ENCODE assay signal across 10 mouse cellular contexts in the genomic region with DNA sequence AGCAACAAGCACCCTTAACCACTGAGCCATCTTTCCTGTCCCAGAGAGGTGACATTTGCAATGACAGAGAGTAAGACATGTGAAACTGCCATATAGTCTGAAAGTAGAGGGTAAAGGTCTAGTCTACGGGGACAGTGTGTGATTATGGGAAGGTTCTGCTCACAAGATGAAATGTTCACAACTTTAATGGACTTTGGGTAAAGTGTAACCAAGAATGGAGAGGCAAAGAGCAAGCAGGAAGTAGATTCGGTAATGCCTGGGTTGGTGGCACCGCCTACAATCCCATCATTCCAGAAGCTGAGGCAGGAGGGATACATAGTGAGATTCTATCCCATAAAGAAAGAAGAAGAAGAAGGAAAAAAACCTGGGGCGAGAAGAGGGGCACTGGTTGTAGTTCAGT. TPM values are rescaled to one million over a fixed set of nuclear protein-coding genes. Genes with fewer than 3 reads are reported as not detected.
DNase-seq lines count a peak whose midpoint lies in the region; ATAC-seq and TF ChIP-seq lines count a peak whose summit lies in the region.
"Had no signal": no experiment of that assay in that cellular context is flagged by ENCODE, and none has a peak within 500 bp of the region (broad histone marks: within the 10 kb centered on the region; RNA-seq: fewer than 3 reads in every experiment).

No protein-coding gene starts in this region.

- peak overlapping the region; percentile 56 for H3K4me3 ChIP-seq in megakaryocyte, embryonic 14.5 days (replicated peaks)
- no peak overlapping the region for H3K4me3 ChIP-seq in intestine, postnatal 0 days (ENCODE audit: low read depth, low read length)
- no peak overlapping the region for H3K4me3 ChIP-seq in kidney, postnatal 0 days (replicated peaks; ENCODE audit: low read depth, low read length)
- no peak overlapping the region for H3K4me3 ChIP-seq in liver, postnatal 0 days (ENCODE audit: low read depth, low read length)

- no peak for TF ChIP-seq EP300 in liver, postnatal 0 days (IDR thresholded peaks at IDR 0.05; ENCODE audit: low read depth)

- H3K9ac ChIP-seq in intestine, postnatal 0 days (ENCODE audit: low read depth, low read length): no peak overlapping the region
- no peak overlapping the region for H3K9ac ChIP-seq in kidney, postnatal 0 days (ENCODE audit: low read depth, low read length)
- no peak overlapping the region for H3K9ac ChIP-seq in liver, postnatal 0 days (replicated peaks)

- H3K4me2 ChIP-seq in intestine, postnatal 0 days (replicated peaks; ENCODE audit: low read depth): peak overlapping the region; percentile 73
- no peak overlapping the region for H3K4me2 ChIP-seq in kidney, postnatal 0 days (ENCODE audit: low read length)
- H3K4me2 ChIP-seq in liver, postnatal 0 days (ENCODE audit: low read depth, low read length): no peak overlapping the region

- WGBS in intestine, postnatal 0 days: 42% methylated on average over 4 of the region's 4 CpGs
- 65% methylated on average over 4 of the region's 4 CpGs for WGBS in kidney, postnatal 0 days
- 71% methylated on average over 4 of the region's 4 CpGs for WGBS in liver, postnatal 0 days (ENCODE audit: insufficient replicate concordance)

- H3K9me3 ChIP-seq in megakaryocyte, embryonic 14.5 days: no peaks in the 10 kb centered on the region
- H3K9me3 ChIP-seq in intestine, postnatal 0 days (ENCODE audit: control insufficient read depth): no peaks in the 10 kb centered on the region
- no peaks in the 10 kb centered on the region for H3K9me3 ChIP-seq in kidney, postnatal 0 days (replicated peaks; ENCODE audit: low read length)
- no peaks in the 10 kb centered on the region for H3K9me3 ChIP-seq in liver, postnatal 0 days (ENCODE audit: low read length)
- H3K9me3 ChIP-seq: heart, embryonic 12.5 days; hindbrain, embryonic 15.5 days had no signal

- peaks cover 70% of the 10 kb centered on the region for H3K4me1 ChIP-seq in megakaryocyte, embryonic 14.5 days
- H3K4me1 ChIP-seq in intestine, postnatal 0 days (replicated peaks; ENCODE audit: control insufficient read depth, insufficient read depth, low read length): peaks cover 7% of the 10 kb centered on the region; the same call in 1 of the 2 replicates
- peaks cover 4% of the 10 kb centered on the region; the same call in 1 of the 2 replicates for H3K4me1 ChIP-seq in kidney, postnatal 0 days (replicated peaks; ENCODE audit: insufficient read depth, low read length)
- H3K4me1 ChIP-seq in liver, postnatal 0 days (ENCODE audit: insufficient read depth): peaks cover 22% of the 10 kb centered on the region

- TF ChIP-seq CTCF in intestine, postnatal 0 days (IDR thresholded peaks at IDR 0.05; ENCODE audit: low read depth): no peak
- TF ChIP-seq CTCF in kidney, postnatal 0 days (IDR thresholded peaks at IDR 0.05; ENCODE audit: low read depth): no peak
- TF ChIP-seq CTCF in liver, postnatal 0 days (IDR thresholded peaks at IDR 0.05; ENCODE audit: low read depth): no peak

- peak overlapping the region; percentile 86 for H3K27ac ChIP-seq in intestine, postnatal 0 days (ENCODE audit: low read depth, low read length)
- H3K27ac ChIP-seq in kidney, postnatal 0 days: peak overlapping the region; percentile 70; the same call in 1 of the 2 replicates
- H3K27ac ChIP-seq in liver, postnatal 0 days (ENCODE audit: low read depth): peak overlapping the region; percentile 48; the same call in 1 of the 2 replicates
- H3K27ac ChIP-seq: hindbrain, embryonic 15.5 days had no signal

- no peaks in the 10 kb centered on the region for H3K27me3 ChIP-seq in megakaryocyte, embryonic 14.5 days (replicated peaks)
- no peaks in the 10 kb centered on the region for H3K27me3 ChIP-seq in intestine, postnatal 0 days (replicated peaks; ENCODE audit: control insufficient read depth, insufficient read depth, low read length)
- no peaks in the 10 kb centered on the region for H3K27me3 ChIP-seq in kidney, postnatal 0 days (ENCODE audit: insufficient read depth, low read length)
- H3K27me3 ChIP-seq in liver, postnatal 0 days (ENCODE audit: insufficient read depth, low read length): no peaks in the 10 kb centered on the region
- H3K27me3 ChIP-seq: heart, embryonic 12.5 days; hindbrain, embryonic 15.5 days had no signal

- ATAC-seq in megakaryocyte, adult 5-6 weeks (ENCODE audit: poor library complexity, severe bottlenecking): no peak
- ATAC-seq in intestine, postnatal 0 days: peak; percentile 79
- ATAC-seq in kidney, postnatal 0 days (replicated peaks; ENCODE audit: low FRiP score, low read depth): no peak
- ATAC-seq in liver, postnatal 0 days: no peak

- peaks cover 30% of the 10 kb centered on the region for H3K36me3 ChIP-seq in megakaryocyte, embryonic 14.5 days (replicated peaks; ENCODE audit: low read length)
- H3K36me3 ChIP-seq in intestine, postnatal 0 days (ENCODE audit: control insufficient read depth, insufficient read depth): peaks cover 3% of the 10 kb centered on the region; the same call in 1 of the 2 replicates
- no peaks in the 10 kb centered on the region; the same call in 1 of the 2 replicates for H3K36me3 ChIP-seq in kidney, postnatal 0 days (ENCODE audit: insufficient read depth, low read length)
- peaks cover 13% of the 10 kb centered on the region for H3K36me3 ChIP-seq in liver, postnatal 0 days (replicated peaks; ENCODE audit: insufficient read depth, low read length)

- no peak for DNase-seq in kidney, postnatal 0 days (ENCODE audit: low spot score)
- DNase-seq in liver, postnatal 0 days: no peak
- no peak for DNase-seq in adrenal gland, adult 2 months
- no peak for DNase-seq in B cell, adult 2 months

RNA-seq across cellular contexts. Expression of gene Rcc1, which starts 7.1 kb away (rescaled TPM):
- polyA plus RNA-seq in megakaryocyte, embryonic 14.5 days (2012; ENCODE audit: insufficient read depth, low replicate concordance): 1.2 and 16.4 TPM in 2 replicates
- total RNA-seq in megakaryocyte, adult 5-6 weeks (2015): 14.0 TPM in 2 replicates
- total RNA-seq in megakaryocyte, adult 5-6 weeks (2017): 20.4 and 21.0 TPM in 2 replicates
- 47.4 and 48.7 TPM in 2 replicates for polyA plus RNA-seq in intestine, postnatal 0 days (2015; fragmentation: Nextera tagmentation; extraction: Ambion mirVana)
- polyA plus RNA-seq in kidney, postnatal 0 days (2015; fragmentation: Nextera tagmentation; extraction: Ambion mirVana): 40.0 and 45.9 TPM in 2 replicates
- polyA plus RNA-seq in liver, postnatal 0 days (2015; fragmentation: Nextera tagmentation; extraction: Ambion mirVana): 21.3 and 25.6 TPM in 2 replicates
- 10 to 100 TPM; 12.4 to 16.9 TPM for total RNA-seq in adrenal gland, adult 2 months (2021)
- polyA plus RNA-seq in adrenal gland, adult 2 months (2012; rRNA removed): 4.3 TPM in 2 replicates

RNA-seq across cellular contexts. Expression of gene Trnau1ap, which starts 16.9 kb away (rescaled TPM):
- polyA plus RNA-seq in megakaryocyte, embryonic 14.5 days (2012; ENCODE audit: insufficient read depth, low replicate concordance): 20.9 and 58.9 TPM in 2 replicates
- total RNA-seq in megakaryocyte, adult 5-6 weeks (2015): 25.3 and 32.6 TPM in 2 replicates
- 22.6 and 25.7 TPM in 2 replicates for total RNA-seq in megakaryocyte, adult 5-6 weeks (2017)
- 80.1 and 84.1 TPM in 2 replicates for polyA plus RNA-seq in intestine, postnatal 0 days (2015; fragmentation: Nextera tagmentation; extraction: Ambion mirVana)
- polyA plus RNA-seq in kidney, postnatal 0 days (2015; fragmentation: Nextera tagmentation; extraction: Ambion mirVana): 70.3 and 72.8 TPM in 2 replicates
- polyA plus RNA-seq in liver, postnatal 0 days (2015; fragmentation: Nextera tagmentation; extraction: Ambion mirVana): 30.4 and 33.8 TPM in 2 replicates
- 10 to 100 TPM; 31.6 to 36.4 TPM for total RNA-seq in adrenal gland, adult 2 months (2021)
- 14.9 and 16.5 TPM in 2 replicates for polyA plus RNA-seq in adrenal gland, adult 2 months (2012; rRNA removed)

RNA-seq across cellular contexts. Expression of gene Rab42, which starts 43.1 kb away (rescaled TPM):
- not detected in 2 replicates for polyA plus RNA-seq in megakaryocyte, embryonic 14.5 days (2012; ENCODE audit: insufficient read depth, low replicate concordance)
- total RNA-seq in megakaryocyte, adult 5-6 weeks (2015): not detected in 2 replicates
- total RNA-seq in megakaryocyte, adult 5-6 weeks (2017): not detected in 2 replicates
- polyA plus RNA-seq in intestine, postnatal 0 days (2015; fragmentation: Nextera tagmentation; extraction: Ambion mirVana): 48.2 and 48.3 TPM in 2 replicates
- 2.4 and 3.0 TPM in 2 replicates for polyA plus RNA-seq in kidney, postnatal 0 days (2015; fragmentation: Nextera tagmentation; extraction: Ambion mirVana)
- polyA plus RNA-seq in liver, postnatal 0 days (2015; fragmentation: Nextera tagmentation; extraction: Ambion mirVana): 0.30 and 0.73 TPM in 2 replicates
- total RNA-seq in adrenal gland, adult 2 months (2021): 1 to 10 TPM; 1.4 to 3.0 TPM
- polyA plus RNA-seq in adrenal gland, adult 2 months (2012; rRNA removed): 3.2 and 3.3 TPM in 2 replicates
- total RNA-seq: neutrophil, adult 5-6 weeks had no signal

Comparison
In these comparisons a context has a peak if more than half of its experiments do, and no peak if none do; other contexts are left out.
1. RNA of gene Rab42, which starts 43.1 kb away (polyA plus RNA-seq): 48.2 to 48.3 TPM in intestine, postnatal 0 days; 3.2 to 3.3 TPM in adrenal gland, adult 2 months, 2.4 to 3.0 TPM in kidney, postnatal 0 days, 0.30 to 0.73 TPM in liver, postnatal 0 days and not detected in megakaryocyte, embryonic 14.5 days; every median in the first group is over 10 times any median in the second.
2. Peak in every context shown above with its lines, with median percentiles within 50 percentile points of each other: H3K27ac ChIP-seq.